Mouse (Mus musculus) heart, adult 8-10 months (tissue): ENCODE measurements around the gene Racgap1. TPM values are rescaled to one million over a fixed set of nuclear protein-coding genes. Genes with fewer than 3 reads are reported as not detected.

ENCODE experiments used
- DNase-seq: peaks from one replicate; pipeline ENCODE4 v3.0.0; 2022; ENCODE audit warnings: low spot score
- total RNA-seq, 4 experiments: library from RNA; stranded (reverse); gene quantifications; 2 replicates each; pipeline ENCODE4 v1.2.4; 2022

Racgap1 gene
- total RNA-seq, 4 experiments from 2014 or later, result 0.46 to 1.6 (median 0.99) TPM

DNA sequence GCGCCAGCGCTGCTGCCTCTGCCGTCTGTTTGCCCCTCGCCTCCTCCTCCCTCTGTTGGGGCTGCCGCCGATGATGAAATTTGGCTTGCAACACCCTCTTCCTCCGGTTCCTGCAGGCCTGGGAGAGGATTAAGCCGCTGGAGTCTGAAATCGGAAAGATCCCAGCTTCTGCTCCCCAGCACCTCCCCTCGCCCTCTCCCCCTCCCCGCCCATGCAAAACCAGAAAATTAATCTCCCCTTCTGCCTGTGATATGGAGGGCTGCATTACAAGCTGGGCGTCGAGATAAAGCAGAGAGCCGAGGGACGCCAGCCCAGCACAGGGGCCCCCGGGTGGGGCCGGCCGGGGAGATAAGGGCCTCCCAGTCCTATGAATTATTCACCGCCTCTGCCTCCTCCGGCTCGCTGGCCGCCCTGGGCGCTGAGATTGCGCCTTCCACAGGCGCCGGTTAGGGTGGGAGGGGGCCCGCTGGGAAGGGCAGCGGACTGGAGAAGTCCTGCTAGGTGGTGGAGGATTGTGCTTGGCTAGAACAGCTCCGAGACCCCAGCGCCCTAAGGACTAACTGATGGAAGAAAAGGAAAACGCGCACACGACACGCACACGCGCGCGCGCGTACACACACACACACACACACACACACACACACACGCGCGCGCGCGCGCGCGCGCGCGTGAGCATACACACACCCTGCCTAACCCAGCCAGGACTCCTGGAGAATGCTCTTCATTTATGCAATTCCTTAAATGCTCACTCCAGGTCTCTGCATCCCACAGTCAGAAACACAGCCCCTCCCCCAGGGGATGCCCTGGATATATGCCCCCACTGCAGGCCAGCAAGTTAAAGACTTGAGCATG, 13.4 kb upstream of the Racgap1 start:
- DNase-seq, result no peak

DNA sequence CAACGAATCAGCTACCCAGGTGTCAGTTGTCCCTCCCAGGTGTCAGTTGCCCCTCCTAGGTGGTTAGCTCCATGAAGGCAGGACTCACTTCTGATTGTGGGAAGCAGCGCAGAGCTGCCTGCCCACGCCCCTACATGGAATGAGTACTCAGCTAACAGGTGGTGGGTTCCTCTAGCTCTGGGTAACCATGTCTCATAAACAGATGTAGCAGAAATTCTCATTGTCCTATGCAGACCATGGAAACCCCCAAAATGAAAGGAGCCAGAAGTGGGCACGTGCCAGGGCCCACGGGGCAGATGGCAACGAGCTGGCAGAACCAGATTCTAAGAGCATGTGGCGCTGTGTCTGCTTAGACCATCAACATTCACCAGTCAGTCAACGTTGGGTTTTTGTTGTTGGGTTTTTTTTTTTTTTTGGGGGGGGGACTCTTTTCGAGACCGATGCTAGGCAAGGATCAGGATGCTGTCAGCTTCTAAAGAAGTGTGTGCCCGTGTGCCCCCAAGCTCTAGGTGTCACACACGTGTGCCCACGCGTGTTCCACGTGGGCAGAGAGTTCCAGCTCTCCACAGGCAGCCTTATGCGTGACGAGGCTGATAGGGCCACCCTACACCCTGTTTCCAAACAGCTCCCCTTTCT, 12.6 kb upstream of the Racgap1 start:
- no peak for DNase-seq

DNA sequence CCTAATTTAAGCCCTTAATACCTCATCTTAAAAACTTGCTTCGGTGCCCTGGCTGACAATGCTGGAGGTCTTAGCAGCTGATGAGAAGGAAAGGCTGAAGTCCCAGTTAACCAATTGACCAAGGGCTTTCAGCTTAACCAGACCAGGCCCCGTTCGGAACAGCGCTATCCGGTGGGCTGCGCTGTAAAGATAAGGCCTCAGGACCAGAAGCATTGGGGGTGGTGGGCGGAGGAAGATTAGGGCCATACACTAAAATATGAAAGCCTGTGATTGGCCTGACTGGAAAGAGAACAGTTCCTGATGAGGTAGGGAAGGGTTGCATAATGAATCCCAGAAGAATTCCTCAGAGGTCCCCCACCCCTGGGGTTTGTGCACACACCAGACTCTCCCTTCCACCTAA, 10.9 kb upstream of the Racgap1 start:
- no peak for DNase-seq

DNA sequence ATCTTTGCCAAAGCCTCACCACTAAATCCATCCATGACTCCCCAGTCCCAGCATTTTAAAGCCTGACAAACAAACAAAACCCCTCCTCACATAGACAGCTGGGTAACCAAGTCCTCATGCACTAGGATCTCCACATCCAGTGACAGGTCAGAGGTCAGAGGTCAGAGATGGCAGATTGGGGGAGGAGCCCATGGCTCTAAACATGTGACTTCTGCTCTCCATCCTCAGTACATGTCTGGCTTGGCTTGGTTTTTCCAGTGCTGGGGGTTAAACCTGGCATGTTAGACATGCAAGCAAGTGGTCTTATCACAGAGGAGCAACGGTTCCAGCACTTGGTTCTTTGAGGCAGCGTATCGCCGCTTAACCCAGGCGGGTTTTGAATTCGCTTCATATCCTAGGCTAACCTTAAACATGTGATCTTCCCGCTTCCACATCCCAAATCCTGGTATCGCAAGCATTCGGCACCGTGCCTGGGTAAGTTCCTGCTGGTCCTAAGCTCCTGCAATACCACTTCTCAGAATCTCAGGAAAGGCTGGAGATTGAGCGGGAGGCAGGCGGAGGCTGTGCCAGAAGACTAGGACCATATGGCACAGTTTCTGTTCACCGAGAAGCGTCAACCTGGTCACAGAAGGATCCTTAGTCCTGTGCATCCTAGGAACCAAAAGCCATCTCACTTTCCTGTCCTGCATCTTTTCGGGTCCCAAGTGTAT, 9.8 kb upstream of the Racgap1 start:
- no peak for DNase-seq

DNA sequence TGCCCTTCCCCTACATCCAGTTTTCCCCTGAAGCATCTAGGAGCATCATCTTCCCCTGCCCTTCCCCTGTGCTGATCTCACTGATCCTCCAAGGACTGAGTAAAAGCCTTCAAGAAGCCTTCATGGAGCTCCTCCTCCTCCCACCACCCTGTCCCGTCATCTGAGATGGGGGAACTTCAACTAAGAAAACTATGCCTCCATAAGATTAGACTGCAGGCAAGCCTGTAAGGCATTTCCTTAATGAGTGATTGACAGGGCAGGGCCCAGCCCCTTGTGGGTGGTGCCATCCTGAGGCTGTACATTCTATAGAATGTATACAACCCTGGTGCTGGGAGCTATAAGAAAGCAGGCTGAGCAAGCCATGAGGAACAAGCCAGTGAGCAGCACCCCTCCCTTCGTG, 7.0 kb upstream of the Racgap1 start:
- no peak for DNase-seq

DNA sequence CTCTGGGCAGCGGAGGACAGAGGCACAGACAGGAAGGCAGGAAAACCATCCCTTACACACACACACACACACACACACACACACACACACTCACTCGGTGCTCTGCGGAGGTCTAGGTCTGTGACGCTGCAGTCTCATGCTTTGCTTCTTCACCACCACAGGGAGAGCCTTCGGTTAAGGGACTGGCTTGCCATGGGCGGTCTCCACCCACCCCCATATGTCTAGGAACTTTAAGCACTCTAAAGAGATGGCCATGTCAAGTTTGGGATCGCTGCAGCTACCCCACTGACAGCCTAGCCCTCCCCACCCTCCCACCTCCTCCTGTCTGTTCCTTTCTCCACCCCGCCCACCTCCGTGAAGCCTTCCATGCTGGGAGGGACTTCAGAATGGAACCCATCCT, 4.5 kb upstream of the Racgap1 start:
- DNase-seq, result no peak

DNA sequence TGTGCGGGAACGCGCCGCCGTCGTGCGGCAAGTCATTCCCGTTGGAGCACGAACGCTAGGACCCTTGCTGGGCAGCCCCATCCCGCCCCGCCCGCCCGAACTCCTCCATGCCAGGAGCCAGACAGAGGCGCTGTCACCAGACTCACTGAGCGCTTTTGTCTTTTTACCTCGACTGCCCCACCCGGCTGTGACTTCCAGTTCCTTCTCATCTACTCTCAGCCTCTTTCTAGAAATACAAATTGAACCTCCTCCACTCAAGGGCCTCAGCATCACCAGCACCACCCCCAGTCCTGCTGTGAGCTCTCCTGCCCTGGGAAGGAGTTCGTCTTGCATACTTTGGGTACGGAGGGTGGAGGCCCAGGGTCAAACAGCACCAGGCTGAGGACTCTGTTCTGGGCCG, 2.4 kb upstream of the Racgap1 start:
- DNase-seq, result no peak

DNA sequence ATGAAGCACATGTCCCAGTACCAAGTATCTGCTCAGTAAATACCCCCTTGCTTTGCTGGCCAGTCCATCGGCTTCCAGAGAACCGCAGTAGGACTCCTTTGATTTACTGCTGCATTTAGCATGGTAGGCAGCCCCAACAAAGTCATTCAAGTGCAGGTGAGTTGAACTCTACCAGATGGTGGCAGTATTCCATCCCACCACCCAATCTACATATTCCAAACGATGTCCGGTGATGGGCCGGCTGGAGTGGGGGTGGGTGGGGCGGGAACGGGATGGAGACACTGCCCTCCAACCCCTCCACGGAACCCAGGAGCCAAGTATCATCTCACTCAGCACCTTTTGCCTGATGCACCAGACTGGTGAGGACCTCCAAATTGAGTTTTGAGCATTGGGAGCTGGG, 1.8 kb upstream of the Racgap1 start:
- DNase-seq, result no peak

DNA sequence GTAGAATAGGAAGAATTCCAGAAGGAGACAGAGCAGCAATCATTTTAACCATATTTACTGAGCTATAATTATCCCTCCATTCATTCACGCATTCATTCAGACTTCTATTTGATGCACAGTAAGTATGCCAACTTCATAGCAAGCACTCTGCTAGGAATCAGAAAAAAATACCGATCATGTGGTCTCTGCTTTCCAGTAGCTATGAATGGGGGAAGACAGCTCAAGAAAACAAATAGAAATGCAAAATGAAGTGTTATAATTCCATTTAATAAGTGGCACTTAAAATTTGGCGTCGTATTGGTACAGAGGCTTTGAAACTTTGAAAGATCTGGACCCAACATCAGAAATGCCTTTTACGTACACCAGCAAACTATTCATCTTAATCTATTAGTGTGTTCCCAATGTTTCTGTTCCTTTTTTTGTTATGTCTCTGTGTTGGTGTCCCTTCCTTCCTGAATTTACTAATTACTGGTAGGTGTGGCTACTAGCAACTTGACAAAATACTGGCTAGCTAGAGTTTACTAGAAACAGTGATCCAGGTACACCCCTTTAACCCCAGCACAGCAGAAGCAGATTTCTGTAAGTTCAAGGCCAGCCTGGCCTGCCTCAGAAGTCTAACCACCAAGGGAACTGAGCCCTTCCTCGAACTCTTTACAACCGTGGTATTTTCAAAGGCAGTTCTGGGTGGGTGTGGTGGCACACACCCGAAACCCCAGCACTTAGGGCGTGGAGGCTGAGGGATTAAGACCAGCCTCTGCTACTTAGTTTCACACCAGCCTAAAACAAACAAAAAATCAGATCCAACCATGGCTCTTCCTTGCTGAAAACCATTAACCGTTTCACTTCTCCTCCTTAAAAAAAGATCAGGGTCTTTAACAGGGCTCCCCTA, 772 bp upstream of the Racgap1 start:
- DNase-seq, result no peak

DNA sequence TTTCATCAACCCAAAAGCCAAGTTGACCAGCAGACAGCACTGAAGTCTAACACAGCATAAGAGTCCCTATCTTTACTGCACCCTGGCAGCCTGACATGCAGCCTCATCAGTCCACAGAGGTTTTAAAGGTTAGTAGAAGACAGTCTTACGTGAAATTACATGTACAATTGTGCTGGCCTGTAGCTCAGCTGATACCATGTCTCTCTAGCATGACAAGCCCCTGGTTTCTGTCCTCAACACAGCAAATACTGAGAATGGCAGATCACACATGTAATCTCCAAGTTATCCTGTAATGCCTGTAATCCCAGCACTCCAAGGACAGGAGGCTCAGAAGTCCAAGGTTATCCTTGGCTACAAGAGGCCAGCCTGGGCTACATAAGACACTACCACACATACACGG, 1.2 kb downstream of the Racgap1 start:
- DNase-seq, result no peak

DNA sequence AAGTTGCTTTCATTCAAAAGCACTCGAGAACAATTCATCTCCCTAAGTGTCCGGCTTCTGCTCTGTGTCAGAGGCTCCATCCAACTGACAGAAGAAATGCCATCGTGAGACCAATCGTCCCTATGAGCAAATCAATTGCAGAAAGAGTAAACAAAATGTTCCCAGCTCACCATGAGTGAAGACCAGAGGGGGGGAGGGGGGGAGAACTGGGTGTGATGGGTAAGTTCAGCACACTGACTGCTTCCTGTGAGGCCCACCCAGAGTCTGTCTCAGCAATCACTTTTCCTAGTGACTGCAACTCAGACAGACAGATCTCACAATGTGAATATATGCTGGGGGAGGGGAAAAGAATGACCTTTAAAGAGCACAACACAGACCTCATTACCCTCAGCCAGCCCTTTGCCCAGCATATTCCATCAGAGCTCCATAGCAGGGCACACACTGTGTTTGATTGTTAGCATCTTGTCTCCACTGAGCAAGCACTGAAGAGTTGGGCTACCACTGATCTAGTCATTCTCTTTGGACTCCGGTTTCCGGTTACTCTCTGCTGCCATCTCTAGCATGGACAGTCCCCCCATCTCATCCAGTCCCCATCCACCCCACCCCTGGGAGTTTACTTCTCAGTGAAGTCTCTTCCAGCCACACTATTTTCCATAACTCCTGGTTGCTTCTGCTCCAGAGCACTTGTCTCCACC, 2.2 kb downstream of the Racgap1 start:
- no peak for DNase-seq

DNA sequence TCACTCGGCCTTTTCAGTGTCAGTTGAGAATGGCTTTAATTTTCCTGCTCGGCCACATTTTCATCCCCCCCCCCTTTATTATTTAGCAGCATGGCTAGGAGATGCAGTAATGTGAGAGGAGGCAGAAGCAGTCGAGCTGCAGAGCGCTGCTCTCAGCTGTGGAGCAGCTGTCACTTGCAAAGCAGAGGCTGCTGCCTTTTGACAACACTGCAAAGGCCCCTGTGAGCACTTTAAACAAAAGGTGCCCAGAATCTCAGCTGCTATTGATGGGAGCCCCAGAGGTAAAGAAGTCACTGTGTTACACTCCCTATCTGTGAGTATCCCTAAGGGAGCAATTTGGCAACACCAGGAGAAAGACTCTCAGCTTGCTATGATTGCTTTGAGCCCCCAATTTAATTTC, 3.1 kb downstream of the Racgap1 start:
- DNase-seq, result no peak

DNA sequence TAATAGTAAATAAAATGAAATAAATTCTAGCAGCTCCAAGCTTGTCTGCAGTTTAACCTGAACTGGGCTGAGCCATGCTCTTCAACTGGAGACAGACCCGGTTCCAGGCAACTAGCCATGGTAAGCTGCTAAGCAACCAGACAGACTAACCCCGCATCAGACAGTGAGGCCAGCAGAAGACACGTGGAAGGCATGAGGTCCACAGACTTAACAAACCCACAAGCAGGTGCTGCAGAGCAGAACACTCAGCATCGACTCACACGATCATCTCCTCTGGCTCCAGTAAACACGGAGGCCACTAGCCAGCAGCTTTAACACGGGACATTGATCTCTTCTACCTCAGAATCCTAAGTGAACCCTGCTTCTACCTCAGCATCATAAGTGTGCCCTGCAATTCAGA, 6.7 kb downstream of the Racgap1 start:
- no peak for DNase-seq

DNA sequence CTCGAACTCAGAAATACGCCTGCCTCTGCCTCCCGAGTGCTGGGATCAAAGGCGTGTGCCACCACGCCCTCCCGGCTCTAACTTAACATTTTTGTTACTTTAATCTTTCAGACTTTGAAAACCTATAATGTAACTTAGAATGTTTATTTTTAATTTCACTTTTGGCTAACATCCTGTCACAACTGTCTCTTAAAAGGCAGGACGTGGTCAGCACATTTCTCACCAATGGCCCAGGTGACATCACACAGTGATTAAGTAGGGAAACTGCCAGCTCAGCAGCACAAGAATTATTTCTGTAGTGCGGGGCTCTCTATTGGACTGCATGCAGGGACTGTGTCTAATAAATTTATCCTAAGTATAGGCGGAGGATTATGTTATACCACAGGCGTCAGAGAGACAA, 7.6 kb downstream of the Racgap1 start:
- no peak for DNase-seq

DNA sequence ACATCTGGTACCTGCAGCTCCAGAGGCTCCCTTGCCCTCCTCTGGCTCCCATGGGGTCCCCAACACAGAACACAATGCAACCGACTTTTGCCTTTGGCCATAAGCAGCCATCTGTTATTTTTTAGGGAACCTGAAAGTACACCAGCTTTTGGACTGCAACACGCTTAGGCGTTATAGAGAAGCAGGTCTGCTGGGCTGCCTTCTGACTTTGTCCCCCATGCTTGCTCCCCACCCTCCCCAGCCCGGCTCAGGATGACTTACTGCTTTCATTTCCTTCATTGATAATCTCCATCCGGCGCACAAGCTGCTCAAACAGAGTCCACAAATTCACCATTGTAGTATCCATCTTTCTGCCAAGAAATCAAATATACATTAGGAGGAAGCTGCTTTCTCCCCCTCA, 8.8 kb downstream of the Racgap1 start:
- no peak for DNase-seq

DNA sequence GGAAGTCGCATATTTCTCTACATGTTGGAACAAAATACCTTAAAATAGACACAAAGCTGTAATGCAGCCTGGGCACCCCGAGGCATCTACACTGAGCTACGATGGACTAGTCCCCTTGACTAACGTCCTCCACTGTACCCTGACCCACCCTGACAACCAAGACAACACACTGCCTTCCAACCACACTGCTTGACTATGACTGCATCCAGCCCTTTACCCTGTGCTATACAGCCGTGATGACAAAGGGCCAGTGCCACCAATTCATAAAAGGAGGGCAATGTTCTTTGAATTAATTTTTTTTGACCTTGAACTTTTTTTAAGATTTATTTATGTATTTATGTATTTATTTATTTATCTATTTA, 13.4 kb downstream of the Racgap1 start:
- no peak for DNase-seq

DNA sequence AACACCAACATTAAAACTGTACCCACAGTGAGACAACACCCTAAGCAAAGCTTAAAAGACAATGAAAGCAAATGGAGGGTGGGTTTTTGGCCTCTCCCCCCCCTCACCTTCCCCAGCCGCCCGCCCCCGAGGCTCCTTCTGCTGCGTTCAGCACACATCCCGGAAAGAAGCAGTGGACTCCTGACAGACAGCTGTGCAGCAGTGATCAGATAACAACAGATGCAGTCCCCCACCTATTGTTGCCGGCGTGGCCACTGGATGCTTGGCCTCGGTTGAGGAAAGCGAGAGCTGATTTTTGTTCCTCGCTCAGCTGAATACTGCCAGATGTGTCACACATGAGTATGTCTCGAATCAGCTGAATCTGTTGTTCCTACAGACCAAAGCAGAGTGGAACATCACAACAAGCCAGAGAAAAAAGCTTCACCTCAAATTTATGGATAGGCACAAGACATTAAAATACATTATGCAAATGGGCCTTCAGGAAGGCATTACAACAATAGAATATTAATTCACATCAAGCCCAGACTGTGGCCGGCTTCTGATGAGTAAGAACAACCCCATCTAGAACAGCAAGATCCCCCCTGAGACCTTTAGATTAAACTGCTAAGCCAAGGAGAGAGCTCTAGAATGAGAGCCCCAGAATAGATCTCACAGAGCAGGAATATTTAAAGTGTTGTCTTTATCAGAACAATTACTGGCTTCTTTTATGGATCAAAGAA, 13.9 kb downstream of the Racgap1 start:
- DNase-seq, result no peak

DNA sequence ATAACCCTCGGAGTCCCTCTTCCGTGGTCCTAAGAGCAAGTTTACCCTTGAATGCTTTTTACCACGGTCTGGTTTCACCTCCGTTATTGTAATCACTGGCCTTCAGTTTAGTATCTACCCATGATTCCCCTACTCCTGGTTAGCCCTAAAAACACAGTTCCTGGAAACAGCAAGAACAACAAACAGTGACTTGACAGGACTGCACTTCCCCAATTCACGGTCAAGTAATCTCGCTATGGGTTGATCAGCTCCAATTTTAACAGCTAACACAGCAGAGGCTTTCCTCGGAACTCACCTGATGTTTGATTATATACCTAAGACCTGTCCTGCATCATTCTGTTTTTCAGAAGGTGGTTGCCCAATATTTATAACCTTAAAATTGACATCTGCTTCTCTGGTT, 16.8 kb downstream of the Racgap1 start:
- no peak for DNase-seq

DNA sequence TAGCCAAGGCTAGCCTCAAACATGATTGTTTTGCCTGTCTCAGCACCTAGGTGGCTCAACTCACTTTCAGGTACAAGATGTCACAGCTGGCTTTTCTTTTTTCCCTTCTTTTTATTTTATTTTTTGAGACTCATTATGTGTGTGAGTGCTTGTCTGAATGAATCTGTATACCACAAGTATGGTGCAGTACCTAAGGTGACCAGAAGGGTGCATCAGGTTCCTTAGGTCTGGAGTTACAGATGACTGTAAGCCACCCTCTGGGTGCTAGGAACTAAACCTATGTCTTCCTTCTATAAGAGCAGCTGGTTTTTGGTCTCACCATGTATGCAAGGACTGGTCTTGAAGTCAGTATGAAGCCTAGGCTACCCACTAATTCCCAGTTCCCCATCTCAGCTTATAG, 19.8 kb downstream of the Racgap1 start:
- DNase-seq, result no peak

DNA sequence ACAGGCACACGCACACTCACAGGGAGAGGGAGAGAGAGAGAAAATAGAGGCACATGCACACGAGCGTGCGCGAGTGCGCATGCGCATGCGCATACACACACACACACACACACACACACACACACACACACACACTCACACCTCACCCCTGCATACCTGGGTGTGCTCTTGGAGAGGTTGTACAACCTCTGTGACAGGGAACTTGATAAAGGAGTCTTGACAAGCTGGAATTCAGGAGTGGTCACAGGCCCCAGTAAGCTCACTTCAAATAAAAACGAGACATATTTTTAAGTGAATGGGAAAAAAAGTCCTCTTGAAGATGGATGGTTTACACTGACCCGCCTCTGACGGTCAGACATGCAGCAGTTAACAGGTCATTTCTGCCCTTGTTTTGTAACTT, 29.4 kb downstream of the Racgap1 start:
- DNase-seq, result no peak

DNA sequence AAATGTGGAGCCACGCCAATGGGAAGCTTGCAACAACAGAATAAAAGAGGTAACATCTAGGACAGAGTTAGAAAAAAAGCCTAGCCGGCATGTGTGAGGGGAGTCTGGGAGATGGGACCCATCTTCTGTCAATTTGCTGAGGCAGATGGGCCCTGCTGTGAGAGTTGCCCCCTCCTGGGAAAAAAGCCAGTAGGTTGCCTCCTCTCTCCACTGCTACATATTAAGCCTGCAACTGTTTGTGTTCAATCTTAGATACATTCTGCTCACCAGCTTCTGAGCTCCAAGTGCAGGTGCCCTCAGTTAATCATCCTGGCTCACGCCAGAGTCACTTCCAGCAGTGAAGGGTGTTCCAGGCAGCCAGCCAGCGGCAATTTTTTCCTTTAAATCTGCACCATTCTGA, 31.6 kb downstream of the Racgap1 start:
- DNase-seq, result no peak
